Mouse (Mus musculus): ENCODE measurements around the gene Ncoa7. TPM values are rescaled to one million over a fixed set of nuclear protein-coding genes. Genes with fewer than 3 reads are reported as not detected.
"Not testable (repeated sequence)": the region's sequence is repeated elsewhere in the genome, so short reads cannot be mapped to it uniquely, and the experiment has no call there.

The Ncoa7 gene
- total RNA-seq, 4 experiments from 2014 or later: 82.1 to 111 (median 89.2) TPM

DNA sequence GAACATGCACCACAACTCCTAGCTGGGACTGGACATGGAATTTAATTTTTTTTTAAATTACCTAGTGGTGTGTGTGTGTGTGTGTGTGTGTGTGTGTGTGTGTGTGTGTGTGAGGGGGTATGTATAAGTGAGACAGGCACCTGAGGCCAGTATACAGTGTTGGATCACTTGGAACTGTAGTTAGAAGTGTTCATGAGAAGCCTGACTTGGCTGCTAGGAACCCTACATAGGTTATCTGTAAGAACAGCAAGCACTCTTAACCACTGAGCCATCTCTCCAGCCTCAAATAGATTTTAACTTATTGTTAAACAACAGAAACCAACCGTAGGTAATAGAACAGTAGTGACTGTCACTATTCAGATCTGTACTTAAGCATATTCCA is 14.8 kb downstream of the Ncoa7 start:
- no peak for DNase-seq (ENCODE audit: low spot score in 2 of 2)

DNA sequence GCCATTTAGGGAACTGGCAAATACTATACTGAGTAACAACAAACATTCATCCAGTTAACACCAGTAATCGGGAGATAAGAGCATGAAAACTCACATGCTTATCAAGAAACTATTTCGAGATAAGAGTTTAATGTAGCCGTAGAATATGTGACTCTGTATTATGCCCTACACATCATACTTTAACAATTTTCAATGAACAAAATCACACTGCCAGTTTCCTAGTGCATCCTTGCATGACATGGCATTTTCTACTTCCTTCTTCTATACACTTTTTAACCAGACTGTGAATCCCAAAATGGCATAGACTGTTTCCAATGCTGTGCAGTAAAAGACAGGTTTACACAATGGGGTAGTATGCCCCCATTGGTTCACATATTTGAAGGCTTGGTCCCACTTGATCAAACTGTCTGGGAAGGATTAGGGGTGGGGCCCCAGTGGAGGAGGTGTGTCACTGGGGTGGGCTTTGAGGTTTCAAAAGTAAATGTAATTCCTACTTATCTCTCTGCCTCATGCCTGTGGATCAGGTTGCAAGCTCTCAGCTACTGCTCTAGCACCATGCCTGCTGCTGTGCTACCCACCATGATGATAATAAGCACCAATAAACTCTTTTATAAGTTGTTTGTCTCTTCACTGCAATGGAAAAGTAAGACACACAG is 15.3 kb downstream of the Ncoa7 start:
- no peak for DNase-seq (ENCODE audit: low spot score in 2 of 2)

DNA sequence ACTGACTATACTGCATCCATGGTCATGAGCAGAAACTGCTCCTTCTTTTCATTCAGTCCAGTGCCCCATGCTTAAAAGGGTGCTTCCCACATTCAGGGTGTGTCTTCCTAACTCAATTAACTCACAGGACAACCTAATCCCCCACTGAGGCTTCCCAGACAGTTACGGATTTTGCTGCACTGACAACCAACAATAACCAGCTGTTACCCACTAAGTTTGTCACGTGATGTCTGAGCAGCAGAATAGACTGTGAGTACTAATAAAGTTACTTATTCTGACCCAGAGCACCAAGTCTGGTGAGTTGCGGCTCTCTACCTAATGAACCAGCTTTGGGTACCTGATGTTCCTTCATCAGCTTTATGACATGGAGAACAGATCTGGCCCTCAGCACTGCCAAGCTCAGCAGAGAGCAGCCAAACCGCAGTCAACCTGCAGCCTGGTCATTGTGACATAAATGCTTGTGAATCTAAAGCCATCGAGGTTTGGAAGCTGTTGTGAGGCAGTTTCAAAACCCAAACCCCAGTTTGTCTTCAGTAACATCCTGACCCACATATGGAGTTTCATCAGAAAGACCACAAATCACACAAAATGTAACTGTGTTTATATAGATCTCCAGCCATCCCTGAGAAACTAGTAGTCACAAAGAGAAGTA is 16.9 kb downstream of the Ncoa7 start:
- DNase-seq (ENCODE audit: low spot score in 2 of 2): no peak

DNA sequence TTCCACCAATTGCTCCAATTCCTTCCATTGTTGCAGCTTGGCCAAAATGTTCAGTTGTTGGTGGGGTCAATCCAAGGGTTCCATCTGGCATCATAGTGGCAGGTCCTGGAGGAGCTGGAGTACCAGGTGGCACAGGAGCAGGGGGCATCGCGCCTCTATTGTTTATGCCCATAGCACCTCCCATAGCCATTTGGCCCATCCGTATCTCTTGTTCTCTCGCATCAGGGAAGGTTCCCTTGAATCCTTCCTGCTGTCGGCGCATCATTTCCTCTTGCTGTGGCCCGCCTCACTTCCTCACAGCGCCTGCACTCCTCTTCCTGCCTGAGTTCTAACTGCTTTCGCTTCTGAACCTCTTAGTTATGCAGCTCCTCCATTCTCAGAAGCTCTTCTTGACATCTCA is 22.2 kb downstream of the Ncoa7 start:
- DNase-seq (ENCODE audit: low spot score in 2 of 2): not testable (repeated sequence)

DNA sequence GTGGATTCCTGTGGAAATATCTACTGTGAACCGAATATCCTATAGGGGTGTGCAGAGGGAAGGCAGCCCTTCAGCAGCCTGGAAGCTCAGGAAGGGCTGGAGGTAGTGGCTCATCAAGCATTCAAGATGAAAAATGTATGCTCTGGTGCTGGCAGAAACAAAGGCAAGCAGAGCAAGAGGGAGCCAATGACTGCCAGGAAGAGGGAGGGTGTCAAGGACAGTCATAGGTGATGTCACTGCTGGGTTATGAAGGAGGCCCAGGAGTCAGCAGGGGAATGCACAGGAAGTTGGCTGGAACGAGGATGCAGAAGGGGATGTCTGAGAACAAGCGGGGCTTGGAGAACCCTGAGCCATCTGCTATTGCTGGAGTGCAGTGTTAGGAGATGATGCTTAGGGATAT is 24.9 kb downstream of the Ncoa7 start:
- no peak for DNase-seq (ENCODE audit: low spot score in 2 of 2)

DNA sequence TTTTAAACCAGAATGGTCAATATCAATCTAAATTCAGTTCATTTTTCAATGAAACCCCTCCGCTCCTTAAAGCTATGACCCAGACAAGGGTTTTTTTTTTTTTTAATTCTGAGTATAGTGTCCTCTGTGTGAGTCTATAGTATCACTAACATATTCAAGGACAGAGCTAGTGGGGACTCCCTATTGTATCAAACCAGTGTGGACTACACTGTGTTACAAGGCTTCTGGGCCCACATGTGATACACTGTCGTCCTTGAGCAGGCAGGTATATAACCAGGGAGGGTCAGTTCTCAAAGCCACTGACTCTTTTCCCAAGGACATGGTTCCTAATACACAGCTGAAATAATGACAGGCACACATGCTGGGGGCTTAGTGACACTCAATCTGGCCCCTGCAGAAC is 27.1 kb downstream of the Ncoa7 start:
- no peak for DNase-seq (ENCODE audit: low spot score in 2 of 2)

DNA sequence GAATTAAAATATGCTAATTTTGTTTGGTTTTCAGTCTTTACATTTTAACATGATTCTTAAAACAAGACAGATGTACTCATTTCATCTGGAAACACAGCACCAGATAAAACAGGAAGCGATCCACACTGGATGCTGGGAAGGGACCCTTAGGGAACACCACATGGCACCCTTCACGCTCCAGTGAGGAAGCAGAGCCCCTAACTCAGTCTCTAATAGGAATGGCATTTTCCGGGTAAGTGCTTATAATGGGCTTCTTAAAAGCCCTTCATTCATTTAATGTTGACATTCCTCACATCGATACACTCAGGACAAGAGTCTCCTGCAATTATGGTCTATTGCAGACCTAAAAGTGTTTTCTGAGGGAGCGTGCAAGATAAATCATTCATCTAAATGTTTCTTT is 27.6 kb downstream of the Ncoa7 start:
- DNase-seq (ENCODE audit: low spot score in 2 of 2): no peak

DNA sequence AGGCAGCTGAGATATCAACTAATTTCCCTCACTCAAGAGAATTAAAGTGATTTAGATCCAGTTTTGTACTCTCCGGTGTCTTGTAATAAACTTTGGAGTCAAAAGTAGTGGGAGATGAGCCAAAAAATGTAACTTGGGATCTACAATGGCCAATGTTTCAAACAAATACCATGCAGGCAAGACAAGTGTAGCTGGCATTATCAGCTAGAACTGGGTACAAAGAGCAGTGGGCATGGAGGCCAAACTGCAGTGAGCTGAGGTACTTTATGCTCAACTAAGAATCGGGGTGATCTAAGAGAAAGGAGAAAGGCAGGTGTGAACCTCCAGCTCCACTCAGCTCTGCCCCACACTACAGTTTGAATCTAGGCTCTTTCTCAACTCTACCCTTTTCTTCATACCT is 28.7 kb downstream of the Ncoa7 start:
- no peak for DNase-seq (ENCODE audit: low spot score in 2 of 2)

DNA sequence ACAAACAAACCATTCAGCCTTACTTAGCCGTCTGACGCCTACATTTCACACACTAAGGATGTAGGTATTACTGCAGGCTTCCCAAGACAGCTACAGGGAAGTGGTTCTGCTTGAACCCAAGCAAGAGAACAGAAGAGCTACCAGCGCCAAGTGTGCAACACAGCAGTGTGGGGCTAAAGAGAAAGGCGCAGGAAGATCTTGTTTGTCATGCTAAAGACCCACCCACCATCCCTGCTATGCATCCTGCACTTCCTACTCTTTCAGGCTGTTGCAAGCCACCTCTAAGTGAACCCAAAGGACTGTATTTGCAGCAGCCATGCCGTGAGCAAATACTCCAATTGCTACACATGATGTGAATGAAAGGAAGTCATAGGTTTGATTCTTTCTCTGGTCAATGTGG is 29.9 kb downstream of the Ncoa7 start:
- no peak for DNase-seq (ENCODE audit: low spot score in 2 of 2)

DNA sequence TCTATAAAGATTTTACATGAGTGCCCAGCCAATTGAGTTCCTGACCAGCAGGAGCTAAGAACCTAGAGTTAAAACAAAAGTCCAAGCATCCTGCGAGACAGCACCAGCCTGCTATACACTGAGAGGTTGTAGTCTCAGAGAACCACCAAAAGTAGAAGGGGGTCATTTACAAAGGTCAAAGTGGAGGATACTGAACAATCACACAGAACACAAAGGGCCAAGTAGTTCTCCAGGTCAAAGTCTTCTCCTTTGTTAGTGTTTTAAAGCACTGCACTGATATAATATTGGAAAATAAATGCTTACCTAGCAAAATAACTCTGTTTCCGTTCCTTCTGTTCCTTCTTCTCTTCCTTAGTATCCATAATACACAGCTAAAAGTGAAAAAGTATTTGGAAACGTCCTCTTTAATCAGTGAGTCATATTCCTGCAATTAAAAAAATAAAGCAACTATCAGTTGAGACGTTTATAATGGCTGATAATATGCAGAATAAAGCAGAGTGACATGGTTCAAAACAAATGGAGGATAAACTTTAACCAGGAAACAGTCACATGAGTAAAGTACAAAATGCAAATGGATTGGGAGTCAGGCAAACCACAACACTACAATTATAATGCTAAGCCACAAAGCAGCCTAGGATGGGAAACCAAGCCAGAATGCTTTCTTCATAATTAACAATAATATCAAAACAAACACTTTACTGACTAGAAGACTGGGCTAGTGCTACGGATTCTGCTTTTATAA is 31.5 kb downstream of the Ncoa7 start:
- no peak for DNase-seq (ENCODE audit: low spot score in 2 of 2)

DNA sequence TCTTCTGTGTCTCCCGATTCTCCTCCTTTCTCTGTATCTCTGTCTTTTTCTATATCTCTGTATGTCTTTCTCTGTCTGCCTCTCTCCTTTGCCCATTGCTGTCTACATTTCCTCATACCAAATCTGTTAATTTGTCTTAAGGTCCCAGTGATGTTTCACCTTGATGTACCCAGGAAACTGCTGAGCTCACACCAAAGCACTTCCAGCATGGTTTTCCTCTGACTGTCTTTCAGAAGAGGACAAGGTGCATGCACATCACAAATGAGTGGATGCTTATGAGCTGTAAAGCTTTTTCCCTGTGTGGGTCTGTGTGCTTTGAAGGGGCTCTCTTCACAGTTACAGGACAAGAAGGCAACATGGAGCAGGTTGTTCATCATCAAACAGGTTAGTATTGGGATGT is 34.3 kb downstream of the Ncoa7 start:
- DNase-seq (ENCODE audit: low spot score in 2 of 2): no peak

DNA sequence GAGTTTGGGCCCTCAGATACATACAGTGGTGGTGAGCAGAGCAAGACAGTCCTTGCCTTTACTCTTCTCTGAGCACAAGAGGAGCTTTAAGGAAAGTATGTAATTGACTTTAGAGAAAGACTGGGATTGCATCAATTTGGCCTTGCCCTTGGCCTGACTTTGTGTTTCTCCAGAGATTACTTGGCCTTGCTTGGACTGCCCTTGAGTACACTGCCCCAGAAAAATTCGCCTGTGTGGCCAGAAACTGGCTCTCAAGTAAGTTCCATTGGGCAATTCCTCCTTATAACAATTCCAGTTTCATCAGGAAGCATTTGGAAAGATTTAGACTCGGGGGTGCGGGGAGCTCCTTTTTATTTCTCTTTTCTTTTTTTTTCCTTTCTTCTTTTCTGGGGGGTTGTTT is 34.9 kb downstream of the Ncoa7 start:
- no peak for DNase-seq (ENCODE audit: low spot score in 2 of 2)

DNA sequence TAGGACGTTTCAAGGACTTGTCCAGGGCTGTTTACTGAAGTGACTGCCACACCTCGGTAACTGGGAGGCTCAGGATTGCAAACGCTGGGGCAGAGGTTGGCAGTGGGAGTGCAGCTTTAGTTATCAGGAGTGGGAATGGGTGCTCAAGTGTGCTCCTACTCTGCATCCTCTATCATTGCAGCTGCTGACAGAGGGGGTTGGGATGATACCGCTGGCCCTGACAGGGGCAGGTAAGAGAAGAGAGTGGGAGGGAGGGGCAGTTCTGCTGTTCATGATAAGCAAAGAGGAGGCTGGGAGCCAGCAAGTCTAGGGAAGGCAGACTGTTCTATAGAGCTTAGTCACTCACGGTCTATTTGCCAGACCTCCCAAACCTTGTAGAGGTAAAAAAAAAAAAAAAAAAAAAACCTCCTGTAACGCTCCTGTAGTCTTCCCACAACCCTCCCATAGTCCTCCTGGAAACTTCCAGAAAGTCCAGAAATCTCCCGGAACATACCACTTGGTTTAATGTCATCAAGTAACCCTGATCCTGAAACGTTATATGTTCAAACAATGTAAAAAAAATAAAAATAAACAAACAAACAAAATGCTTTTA is 39.9 kb downstream of the Ncoa7 start:
- no peak for DNase-seq (ENCODE audit: low spot score in 2 of 2)

DNA sequence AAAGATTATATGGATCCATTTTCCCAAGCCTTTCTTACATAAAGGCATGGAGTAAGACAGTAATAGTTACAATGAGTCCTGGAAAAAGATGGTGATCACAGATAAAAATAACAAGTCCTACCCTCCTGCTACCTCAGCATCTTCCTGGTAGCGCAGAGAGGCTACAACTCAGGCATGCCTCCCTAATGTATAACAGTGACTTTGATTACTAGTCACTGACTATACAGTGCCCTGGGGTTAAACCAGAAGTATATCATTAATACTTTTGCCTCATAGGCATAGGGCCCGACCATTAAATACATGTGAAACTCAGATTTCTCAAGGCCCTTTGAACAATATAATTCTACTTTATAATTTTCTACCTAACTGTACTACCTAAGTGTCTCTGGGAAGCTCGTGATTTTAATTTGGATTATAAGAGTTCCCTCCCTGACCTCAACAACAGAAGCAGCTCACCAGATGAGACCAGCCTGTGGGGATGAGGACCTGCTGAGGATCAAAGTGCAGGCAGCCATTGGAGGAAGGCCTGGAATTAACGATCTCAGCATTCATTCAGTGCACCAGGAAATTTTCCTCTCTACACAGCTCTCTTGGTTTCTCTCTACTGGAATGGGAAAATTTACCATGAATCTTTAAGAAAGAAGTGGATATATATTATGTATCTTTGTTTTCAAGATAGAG is 40.7 kb downstream of the Ncoa7 start:
- DNase-seq (ENCODE audit: low spot score in 2 of 2): no peak

DNA sequence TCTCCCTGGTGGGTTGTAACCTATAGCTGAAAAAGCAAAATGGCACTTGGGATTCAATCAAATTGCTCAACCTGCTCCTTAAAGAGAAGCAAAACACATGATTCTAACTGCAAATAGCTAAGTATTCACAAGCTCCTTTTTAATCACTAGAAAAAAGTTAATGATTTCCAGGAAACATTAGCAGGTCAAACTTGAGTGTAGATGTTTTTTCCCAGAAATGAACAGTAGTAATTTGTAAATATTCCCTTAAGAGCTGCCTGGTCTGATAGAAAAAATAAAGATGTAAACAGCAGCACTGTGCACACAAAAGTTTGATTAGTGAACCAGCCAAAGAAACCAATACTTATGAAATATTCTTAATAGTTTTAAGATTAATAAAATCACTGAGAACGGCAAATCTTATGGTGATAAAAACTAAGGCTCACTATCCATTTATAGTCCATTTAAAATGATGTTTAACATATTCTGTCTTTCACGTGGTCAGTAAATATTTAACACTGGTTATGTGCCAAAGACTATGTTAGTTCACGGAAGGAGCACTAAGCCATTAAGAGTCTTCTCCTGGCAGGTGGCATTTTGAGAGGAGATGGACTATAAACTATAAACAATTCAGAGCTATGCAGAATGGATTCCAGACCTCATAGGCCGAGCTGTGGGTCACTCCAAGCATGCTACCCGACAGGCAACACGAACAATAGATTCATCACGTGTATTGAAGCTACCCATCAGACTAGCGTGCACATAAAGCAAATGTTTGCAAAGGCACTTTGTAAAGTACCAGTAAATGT is 43.6 kb downstream of the Ncoa7 start:
- no peak for DNase-seq (ENCODE audit: low spot score in 2 of 2)

DNA sequence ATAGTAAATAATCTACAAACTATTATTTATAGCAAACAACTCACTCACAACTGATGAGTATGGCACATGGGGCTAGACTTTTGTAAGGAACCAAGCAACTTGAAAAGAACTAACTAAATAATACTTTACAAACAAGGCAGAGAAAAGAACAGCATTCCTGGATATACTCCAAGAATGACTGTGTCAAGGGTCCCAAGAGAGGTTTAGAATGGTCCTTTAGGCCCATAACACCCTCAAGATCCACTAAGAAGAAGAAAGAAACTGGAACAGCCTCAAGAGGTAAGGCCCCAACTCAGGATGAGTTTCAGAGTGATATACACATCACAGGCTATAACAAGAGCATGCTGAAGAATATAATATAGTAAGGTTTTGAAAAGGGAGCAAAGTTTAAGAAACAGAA is 47.1 kb downstream of the Ncoa7 start:
- no peak for DNase-seq (ENCODE audit: low spot score in 2 of 2)

DNA sequence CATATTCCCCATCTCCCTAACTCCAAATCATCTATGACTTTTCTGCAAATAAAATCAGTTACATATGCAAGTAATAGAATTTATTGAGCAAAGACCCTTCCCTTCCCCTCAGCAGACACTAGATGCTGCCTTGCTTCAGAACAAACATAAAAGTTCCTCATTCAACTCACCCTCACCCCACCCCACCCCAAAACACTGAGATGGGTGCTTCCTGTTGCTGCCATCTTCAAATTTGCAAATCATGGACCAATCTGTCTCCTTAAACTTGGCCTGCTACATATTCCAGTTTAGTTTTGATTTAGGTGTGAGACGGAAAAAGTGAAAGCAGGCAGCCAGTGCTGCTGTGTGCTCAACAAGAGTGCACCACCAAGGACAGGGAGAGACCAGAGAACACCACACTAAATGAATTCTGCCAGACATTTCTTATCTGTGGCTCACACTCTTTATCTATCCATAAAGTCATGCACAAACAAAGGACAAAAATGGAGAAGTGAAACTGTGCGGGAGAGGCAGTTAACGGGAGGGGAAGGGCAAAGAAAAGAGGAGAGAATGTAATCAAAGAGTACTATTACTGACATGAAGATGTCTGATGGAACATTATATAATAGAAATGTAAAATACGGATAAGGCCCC is 48.2 kb downstream of the Ncoa7 start:
- DNase-seq (ENCODE audit: low spot score in 2 of 2): no peak

DNA sequence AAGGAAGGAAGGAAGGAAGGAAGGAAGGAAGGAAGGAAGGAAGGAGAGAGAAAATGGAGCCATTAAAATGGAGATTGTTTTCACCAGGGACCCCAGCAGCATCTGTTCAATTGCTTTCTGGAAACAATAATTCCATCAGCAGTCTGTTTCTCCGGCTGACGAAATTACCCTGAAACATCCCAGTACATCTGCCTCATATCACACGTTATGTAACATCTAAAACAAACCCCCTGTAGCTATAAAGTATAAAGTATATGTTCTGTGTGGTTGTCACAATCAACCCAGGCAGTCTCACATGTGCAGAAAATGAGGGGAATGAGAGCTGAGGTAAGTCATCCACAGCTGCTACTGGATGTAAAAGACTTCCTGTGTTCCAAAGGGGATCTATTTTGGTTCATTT is 49.0 kb downstream of the Ncoa7 start:
- no peak for DNase-seq (ENCODE audit: low spot score in 2 of 2)

DNA sequence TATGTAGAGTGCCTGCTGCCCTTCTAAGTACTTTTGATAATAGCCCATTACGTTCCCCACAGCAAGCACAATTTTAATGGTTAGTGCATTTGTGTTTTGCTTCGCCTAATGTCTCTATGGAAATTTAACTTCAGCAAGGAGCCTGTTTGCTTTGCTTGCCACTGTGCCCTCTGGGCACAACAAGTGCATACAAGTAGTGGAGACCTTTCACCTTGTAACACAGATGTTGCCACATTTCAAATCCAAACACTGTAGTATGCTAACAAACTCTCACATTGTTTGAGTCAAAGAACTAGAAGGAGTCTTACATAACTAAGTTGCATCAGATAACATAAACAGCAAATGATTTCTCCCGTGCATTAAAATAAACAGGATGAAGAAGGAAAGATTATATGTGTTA is 50.6 kb downstream of the Ncoa7 start:
- DNase-seq (ENCODE audit: low spot score in 2 of 2): no peak

DNA sequence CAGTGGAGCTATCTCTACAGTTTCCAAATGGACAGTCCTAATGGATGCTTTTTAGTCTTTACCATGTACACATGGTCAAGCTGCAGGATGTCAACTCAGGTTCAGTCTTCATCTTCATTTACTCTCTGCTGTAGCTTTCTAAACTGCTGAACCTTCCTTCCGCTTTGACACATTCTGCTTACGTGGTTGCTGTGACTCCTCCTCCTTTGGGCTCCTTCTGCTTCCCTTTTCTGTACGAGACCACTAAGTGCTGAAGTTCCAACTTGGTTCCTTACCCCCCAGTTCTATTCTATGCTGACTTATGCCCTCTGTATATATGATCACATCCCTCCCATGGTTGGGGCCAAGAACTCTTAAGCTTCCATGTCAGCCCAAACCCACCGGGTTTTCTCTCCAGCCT is 51.5 kb downstream of the Ncoa7 start:
- no peak for DNase-seq (ENCODE audit: low spot score in 2 of 2)

DNA sequence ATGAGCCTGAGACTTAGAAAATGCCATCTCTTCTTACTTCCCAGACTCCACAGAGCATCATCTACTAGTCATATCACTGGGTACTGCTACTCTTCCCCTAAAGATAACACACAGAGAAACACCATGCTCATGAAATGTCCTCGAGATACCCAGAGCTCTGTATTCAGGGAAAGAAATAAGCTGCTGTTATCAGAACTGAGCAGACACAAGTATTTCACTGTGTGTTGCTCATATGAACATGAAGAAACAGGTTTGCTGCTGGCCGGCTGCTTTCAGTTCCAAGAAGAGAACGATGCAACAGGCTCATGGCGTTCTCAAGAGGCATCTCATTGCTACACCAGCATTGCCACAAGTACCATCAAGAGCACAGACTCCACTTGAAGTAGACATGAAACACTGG is 53.3 kb downstream of the Ncoa7 start:
- DNase-seq (ENCODE audit: low spot score in 2 of 2): no peak

All from left cerebral cortex, adult 8-10 months (tissue).